Mouse (Mus musculus) stomach, postnatal 0 days (tissue): ENCODE measurements around the gene Zp2. TPM values are rescaled to one million over a fixed set of nuclear protein-coding genes. Genes with fewer than 3 reads are reported as not detected.
A peak's percentile ranks its signal among the peaks of the same experiment; 100 is the strongest.

Experiments
- ATAC-seq: fragments of 200-750 bp; cut with Nextera tagmentation; 2 replicates; pipeline ENCODE4 v1.8.0; 2017; ENCODE audit not compliant: low FRiP score, low TSS enrichment
- DNase-seq: peaks from one replicate; pipeline ENCODE4 v3.0.0-alpha.2; 2016; ENCODE audit warnings: low spot score
- H3K27ac ChIP-seq: fragments of 300-500 bp; sonication (generic); replicated peaks from 2 replicates; pipeline ENCODE4 v1.5.1; 2014; ENCODE audit warnings: mild to moderate bottlenecking, control low read depth
- H3K27me3 ChIP-seq: fragments of 300-500 bp; sonication (generic); 2 replicates; pipeline ENCODE4 v1.6.1; 2014; ENCODE audit warnings: low read length; ENCODE audit not compliant: control insufficient read depth, insufficient read depth
- H3K36me3 ChIP-seq: fragments of 300-500 bp; sonication (generic); 2 replicates; pipeline ENCODE4 v1.6.1; 2014; ENCODE audit warnings: low read length, mixed read lengths; ENCODE audit not compliant: control insufficient read depth, insufficient read depth
- H3K4me1 ChIP-seq: fragments of 300-500 bp; sonication (generic); replicated peaks from 2 replicates; pipeline ENCODE4 v1.6.1; 2014; ENCODE audit warnings: antibody characterized with exemption; ENCODE audit not compliant: control insufficient read depth, insufficient read depth
- H3K4me2 ChIP-seq: fragments of 300-500 bp; sonication (generic); replicated peaks from 2 replicates; pipeline ENCODE4 v1.6.1; 2014; ENCODE audit warnings: low read depth, mild to moderate bottlenecking, control low read depth, moderate library complexity
- H3K4me3 ChIP-seq: fragments of 300-500 bp; sonication (generic); 2 replicates; pipeline ENCODE4 v1.5.1; 2014; ENCODE audit warnings: low read depth, low read length, control low read depth
- H3K9ac ChIP-seq: fragments of 300-500 bp; sonication (generic); 2 replicates; pipeline ENCODE4 v1.6.1; 2014; ENCODE audit warnings: mild to moderate bottlenecking, low read length, control low read depth, mixed read lengths
- H3K9me3 ChIP-seq: fragments of 300-500 bp; sonication (generic); 2 replicates; pipeline ENCODE4 v1.6.1; 2016; ENCODE audit warnings: low read length; ENCODE audit not compliant: control insufficient read depth
- CTCF ChIP-seq: IDR thresholded peaks from 2 replicates; pipeline ENCODE4 v1.5.1; 2016; ENCODE audit warnings: antibody characterized with exemption, low read depth, mild to moderate bottlenecking, moderate library complexity
- EP300 ChIP-seq: optimal IDR thresholded peaks from 2 replicates; pipeline ENCODE3; 2016; ENCODE audit warnings: antibody characterized with exemption
- WGBS: fragments of 180-500 bp; shearing (Covaris S2); extraction: QIAGEN DNeasy Blood & Tissue Kit; methylation state at CpG from one replicate; pipeline ENCODE4 v1.1.7; 2014; 5-methylcytosine and 5-hydroxymethylcytosine counted together
- polyA plus RNA-seq: library from polyadenylated mRNA; unstranded; fragments of >200 nt; fragmentation: Nextera tagmentation; extraction: Ambion mirVana; gene quantifications from 2 replicates; pipeline ENCODE4 v1.2.1, GENCODE M21; 2015

Zp2 gene
- polyA plus RNA-seq, 1 experiment from 2014 or later = not detected

DNA sequence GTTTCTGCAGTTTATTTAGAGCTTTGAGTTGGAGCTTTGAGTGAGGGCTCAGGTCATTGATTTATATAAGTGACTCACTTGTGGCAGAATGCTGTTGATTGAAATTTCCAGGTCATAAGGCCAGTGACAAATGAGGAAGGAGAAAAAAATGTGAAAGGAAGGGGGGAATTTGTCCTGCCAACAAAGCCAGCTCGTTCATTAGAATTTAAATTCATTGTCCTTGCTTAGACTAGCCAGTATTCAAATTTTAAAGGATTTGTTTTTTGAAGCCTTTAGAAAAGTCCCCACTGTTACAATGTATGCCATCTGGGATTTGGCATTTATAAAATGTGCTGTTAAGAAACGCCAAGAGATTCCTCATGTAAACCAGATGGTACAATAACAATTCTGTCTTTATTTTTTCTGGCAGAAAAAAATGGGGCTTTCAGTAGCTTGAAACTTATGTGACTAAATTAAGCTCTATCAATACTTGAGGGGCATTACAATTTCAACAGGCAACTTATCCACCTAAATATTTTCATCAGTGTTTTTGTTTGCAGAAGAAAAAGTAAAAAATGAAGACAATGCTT is 11.8 kb upstream of the Zp2 start:
- no peak overlapping the region for H3K9ac ChIP-seq
- no peaks in the 10 kb centered on the region for H3K9me3 ChIP-seq
- H3K36me3 ChIP-seq = no peaks in the 10 kb centered on the region
- TF ChIP-seq EP300 (no peak), CTCF (no peak)
- DNase-seq (no peak), ATAC-seq (no peak)
- no peak overlapping the region for H3K27ac ChIP-seq
- H3K4me2 ChIP-seq = no peak overlapping the region
- WGBS = 23% methylated on average over 2 of the region's 2 CpGs
- H3K4me1 ChIP-seq = no peaks in the 10 kb centered on the region
- H3K4me3 ChIP-seq = no peak overlapping the region
- no peaks in the 10 kb centered on the region for H3K27me3 ChIP-seq

DNA sequence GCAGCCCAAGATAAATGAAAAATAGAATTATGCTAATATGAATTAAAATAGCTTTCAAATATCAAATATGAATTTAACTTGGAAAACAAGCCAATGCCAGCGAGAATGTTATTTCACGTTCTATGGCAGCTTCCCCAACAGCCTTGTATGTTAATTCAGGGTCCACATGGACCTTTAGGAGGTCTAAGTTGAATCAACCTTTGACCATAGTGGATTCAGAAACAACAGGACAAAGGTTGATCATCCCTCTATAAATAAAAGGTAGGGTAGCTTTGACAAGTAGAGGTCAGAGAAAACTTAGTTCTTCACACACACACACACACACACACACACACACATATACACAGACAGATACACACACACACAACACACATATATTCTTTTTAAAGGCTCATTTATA is 5.8 kb upstream of the Zp2 start:
- TF ChIP-seq EP300 = no peak
- no peak for TF ChIP-seq CTCF
- no peaks in the 10 kb centered on the region for H3K4me1 ChIP-seq
- H3K4me2 ChIP-seq = no peak overlapping the region
- no peaks in the 10 kb centered on the region for H3K9me3 ChIP-seq
- no peak overlapping the region for H3K4me3 ChIP-seq
- 88% methylated on average over 2 of the region's 2 CpGs for WGBS
- no peak for ATAC-seq
- no peak overlapping the region for H3K9ac ChIP-seq
- H3K27ac ChIP-seq = no peak overlapping the region
- no peaks in the 10 kb centered on the region for H3K36me3 ChIP-seq
- DNase-seq = no peak
- H3K27me3 ChIP-seq = no peaks in the 10 kb centered on the region

DNA sequence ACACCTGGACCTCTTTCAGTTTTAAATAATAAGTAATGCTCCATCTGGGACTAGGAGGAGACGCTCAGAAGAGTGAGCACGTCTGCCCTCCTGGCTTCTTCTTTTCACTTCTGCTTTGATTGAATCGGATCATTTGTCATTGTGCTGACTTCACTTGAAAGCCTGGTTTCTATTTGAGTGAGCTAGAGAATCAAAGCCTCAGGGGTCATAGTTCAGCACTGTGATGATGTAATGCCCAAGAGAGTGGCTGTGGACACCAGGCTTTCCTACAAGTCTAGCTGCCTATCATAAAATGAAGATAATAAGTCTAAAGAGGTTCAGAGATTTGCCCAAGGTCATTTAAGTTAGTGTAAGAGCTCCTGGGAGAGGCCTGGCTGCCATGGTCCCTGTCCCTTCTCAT is 5.2 kb upstream of the Zp2 start:
- Histone ChIP-seq H3K27ac (no peak overlapping the region), H3K4me3 (no peak overlapping the region), H3K9ac (no peak overlapping the region), H3K4me1 (no peaks in the 10 kb centered on the region), H3K36me3 (no peaks in the 10 kb centered on the region), H3K27me3 (no peaks in the 10 kb centered on the region), H3K9me3 (no peaks in the 10 kb centered on the region), H3K4me2 (no peak overlapping the region)
- DNase-seq = no peak
- WGBS = 24% methylated on average over 3 of the region's 3 CpGs
- TF ChIP-seq CTCF (no peak), EP300 (no peak)
- ATAC-seq = 0 out of 2 replicates have a peak, but pooled peaks have one; percentile 32

DNA sequence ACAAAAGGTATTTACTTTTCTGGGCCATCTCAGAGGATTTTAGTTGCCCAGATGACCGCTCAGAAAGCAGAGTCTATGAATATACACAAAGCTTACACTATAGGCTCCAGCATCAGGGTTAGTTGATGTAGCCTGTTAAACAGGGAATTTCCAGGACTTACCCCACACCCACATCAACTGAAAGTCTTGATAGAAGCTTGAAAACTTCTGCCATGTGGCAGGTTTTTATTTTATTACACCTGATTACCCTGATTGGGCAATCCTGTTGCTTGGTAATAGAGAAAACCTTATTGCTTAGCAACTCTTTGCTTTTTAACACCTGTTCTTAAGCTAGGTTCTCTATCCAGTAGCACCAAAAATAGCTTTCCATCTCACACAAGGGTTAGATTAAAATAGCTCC is 2.3 kb downstream of the Zp2 start:
- Histone ChIP-seq H3K9me3 (no peaks in the 10 kb centered on the region), H3K4me3 (no peak overlapping the region), H3K36me3 (no peaks in the 10 kb centered on the region), H3K27me3 (no peaks in the 10 kb centered on the region), H3K9ac (no peak overlapping the region), H3K27ac (no peak overlapping the region), H3K4me1 (no peaks in the 10 kb centered on the region), H3K4me2 (no peak overlapping the region)
- 92% methylated on average over 1 of the region's 1 CpGs for WGBS
- DNase-seq = no peak
- TF ChIP-seq CTCF (no peak), EP300 (no peak)
- no peak for ATAC-seq

DNA sequence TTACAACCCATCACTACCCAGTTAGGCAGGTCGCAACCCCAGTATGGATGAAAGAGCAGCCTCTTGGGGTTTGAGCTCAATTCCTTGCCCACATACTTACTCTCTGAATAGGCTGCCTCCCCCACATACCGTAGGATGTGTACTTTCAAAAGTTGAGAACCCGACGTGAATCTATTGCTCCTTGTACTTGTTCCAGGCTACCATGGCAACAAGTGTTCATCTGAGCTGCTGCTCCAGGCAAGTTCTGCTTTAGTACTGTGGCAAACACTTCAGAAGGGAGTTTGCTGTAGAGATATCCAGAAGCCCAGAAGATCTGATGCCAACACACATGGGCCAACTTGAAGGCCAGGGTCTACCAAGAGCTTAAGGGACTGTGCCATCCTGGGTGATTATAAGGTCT is 16.1 kb downstream of the Zp2 start:
- no peaks in the 10 kb centered on the region for H3K36me3 ChIP-seq
- no peak for DNase-seq
- H3K9me3 ChIP-seq = no peaks in the 10 kb centered on the region
- H3K27me3 ChIP-seq = no peaks in the 10 kb centered on the region
- WGBS = 56% methylated on average over 4 of the region's 4 CpGs
- no peak for TF ChIP-seq EP300
- no peak overlapping the region for H3K4me2 ChIP-seq
- no peak overlapping the region for H3K9ac ChIP-seq
- H3K27ac ChIP-seq = no peak overlapping the region
- ATAC-seq = no peak
- H3K4me1 ChIP-seq = no peaks in the 10 kb centered on the region
- H3K4me3 ChIP-seq = no peak overlapping the region

DNA sequence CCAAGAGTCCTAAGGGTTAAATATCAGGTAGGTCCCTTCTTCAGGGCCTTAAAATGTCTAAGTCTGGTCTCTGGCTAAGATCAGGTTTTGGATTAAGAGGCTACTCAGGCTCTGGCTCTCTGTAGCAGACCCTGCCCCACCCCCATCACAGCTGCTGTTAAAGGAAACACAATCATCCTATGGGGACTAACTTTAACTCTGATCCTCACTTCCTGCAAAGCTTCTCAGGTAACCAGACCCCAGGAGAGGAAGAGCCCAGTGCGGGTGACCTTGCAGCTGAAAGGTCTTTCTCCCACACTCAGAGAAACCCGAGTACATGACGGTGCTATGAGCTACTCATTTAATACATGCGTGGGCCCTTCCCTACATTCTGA is 17.4 kb downstream of the Zp2 start:
- TF ChIP-seq EP300 (no peak), CTCF (no peak)
- WGBS = 46% methylated on average over 4 of the region's 4 CpGs
- H3K27me3 ChIP-seq = no peaks in the 10 kb centered on the region
- H3K4me3 ChIP-seq = no peak overlapping the region
- H3K4me2 ChIP-seq = no peak overlapping the region
- H3K27ac ChIP-seq = no peak overlapping the region
- no peaks in the 10 kb centered on the region for H3K36me3 ChIP-seq
- no peak for DNase-seq
- ATAC-seq = no peak
- no peaks in the 10 kb centered on the region for H3K4me1 ChIP-seq
- no peaks in the 10 kb centered on the region for H3K9me3 ChIP-seq
- H3K9ac ChIP-seq = no peak overlapping the region
